Mouse (Mus musculus) spleen, adult 2 months (tissue): ENCODE measurements at regions not wholly inside any gene's neighbourhood (a gene's known extent, or its start where the extent isn't known, plus 50 kb on each side); places are given as distances from the start of the nearest gene placed in this dataset.
"Not testable (repeated sequence)": the region's sequence is repeated elsewhere in the genome, so short reads cannot be mapped to it uniquely, and the experiment has no call there.

Source experiments
- DNase-seq, 2 experiments: peaks; one replicate each; pipeline versions ENCODE4 v3.0.0 to v3.0.0-alpha.2; 2012 to 2021; ENCODE audit warnings: low spot score in 2 of 2, low read depth in 1 of 2
- H3K27ac ChIP-seq: fragments of 200-500 bp; 2 replicates; pipeline ENCODE4 v1.5.1; 2012; ENCODE audit warnings: low read length, inconsistent platforms; ENCODE audit not compliant: insufficient read depth
- H3K27me3 ChIP-seq: fragments of 200-500 bp; 2 replicates; pipeline ENCODE4 v1.6.1; 2012; ENCODE audit warnings: mild to moderate bottlenecking, moderate library complexity, low read length, inconsistent platforms; ENCODE audit not compliant: control insufficient read depth, insufficient read depth
- H3K36me3 ChIP-seq: fragments of 200-500 bp; 2 replicates; pipeline ENCODE4 v1.6.1; 2012; ENCODE audit warnings: mild to moderate bottlenecking, low read length, inconsistent platforms; ENCODE audit not compliant: control insufficient read depth, insufficient read depth
- H3K4me1 ChIP-seq: fragments of 200-500 bp; 2 replicates; pipeline ENCODE4 v1.6.1; 2011; ENCODE audit warnings: inconsistent platforms; ENCODE audit not compliant: control insufficient read depth, insufficient read depth, insufficient read length
- H3K4me3 ChIP-seq: fragments of 200-500 bp; 2 replicates; pipeline ENCODE4 v1.5.1; 2011; ENCODE audit warnings: mild to moderate bottlenecking, inconsistent platforms; ENCODE audit not compliant: insufficient read depth, insufficient read length; ENCODE audit errors: extremely low read depth
- CTCF ChIP-seq: fragments of 200-500 bp; IDR thresholded peaks from 2 replicates; pipeline ENCODE4 v1.5.1; 2011; ENCODE audit warnings: mild to moderate bottlenecking, inconsistent platforms; ENCODE audit not compliant: insufficient read depth, insufficient read length, insufficient replicate concordance; ENCODE audit errors: extremely low read depth
- POLR2A ChIP-seq: fragments of 200-500 bp; IDR thresholded peaks from 2 replicates; pipeline ENCODE4 v1.6.1; 2011; ENCODE audit warnings: low read depth, low read length, inconsistent platforms
- whole genome bisulfite sequencing: fragments of 180-500 bp; shearing (Covaris S2); methylation state at CpG from one replicate; pipeline ENCODE4 v1.1.7; 2018; 5-methylcytosine and 5-hydroxymethylcytosine counted together

DNA sequence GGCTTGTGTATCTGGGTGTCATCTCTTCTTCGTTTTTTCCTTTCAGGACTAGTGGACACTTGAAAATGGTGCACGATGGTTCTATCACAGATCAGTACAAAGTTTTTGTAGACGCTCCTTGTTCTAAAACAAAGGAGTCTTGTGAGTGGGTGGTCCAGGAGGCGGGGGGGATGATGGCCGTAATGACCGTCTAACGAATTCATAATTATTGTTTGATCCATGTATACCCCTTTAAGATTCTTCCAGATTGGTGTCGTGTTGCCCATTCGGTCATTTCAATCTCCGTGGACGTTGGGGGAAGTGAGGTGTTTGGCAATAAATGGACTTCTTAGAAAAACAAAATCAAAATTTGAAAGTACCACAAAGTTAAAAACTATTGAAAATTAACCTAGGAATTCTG lies 183.8 kb downstream of the Basp1 start:
- H3K4me3 ChIP-seq = no peak overlapping the region
- H3K4me1 ChIP-seq = peaks cover 2% of the 10 kb centered on the region
- no peak overlapping the region for H3K27ac ChIP-seq
- H3K27me3 ChIP-seq = no peaks in the 10 kb centered on the region
- WGBS = 91% methylated on average over 11 of the region's 11 CpGs
- no peak for DNase-seq
- no peak for TF ChIP-seq POLR2A
- TF ChIP-seq CTCF = no peak
- H3K36me3 ChIP-seq = no peaks in the 10 kb centered on the region

DNA sequence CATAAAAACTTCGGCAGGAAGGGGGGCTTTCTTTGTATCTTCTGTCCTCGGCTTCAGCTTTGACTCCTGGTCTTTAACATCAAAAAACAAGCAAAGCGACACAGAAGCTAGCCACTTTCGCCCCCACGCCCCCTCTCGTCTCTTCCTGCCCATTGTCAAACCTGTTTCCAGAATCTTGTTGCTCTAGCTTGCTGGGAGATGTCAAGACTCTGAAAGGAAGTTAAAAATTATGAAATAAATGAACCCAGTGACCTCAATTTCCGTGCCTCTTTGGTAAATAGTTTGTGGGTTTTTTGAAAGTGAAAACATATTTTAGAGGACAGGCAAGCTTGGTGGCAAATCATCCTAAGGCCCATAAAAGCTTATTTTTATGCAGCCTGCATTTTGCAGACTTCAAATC lies 186.1 kb downstream of the Basp1 start:
- no peaks in the 10 kb centered on the region for H3K36me3 ChIP-seq
- peak in 1 of 2 experiments; percentile 7 for DNase-seq
- no peaks in the 10 kb centered on the region for H3K27me3 ChIP-seq
- H3K4me3 ChIP-seq = no peak overlapping the region
- 0 out of 2 replicates have a peak overlapping the region, but pooled peaks have one; percentile 28 for H3K27ac ChIP-seq
- H3K4me1 ChIP-seq = peaks cover 2% of the 10 kb centered on the region
- WGBS = 4% methylated on average over 7 of the region's 7 CpGs
- TF ChIP-seq CTCF (no peak), POLR2A (no peak)

- H3K27me3 ChIP-seq = no peaks in the 10 kb centered on the region
- DNase-seq = no peak
- H3K27ac ChIP-seq = no peak overlapping the region
- no peak for TF ChIP-seq POLR2A
- no peak for TF ChIP-seq CTCF
- H3K36me3 ChIP-seq = no peaks in the 10 kb centered on the region
- peaks cover 2% of the 10 kb centered on the region for H3K4me1 ChIP-seq
- no peak overlapping the region for H3K4me3 ChIP-seq
- WGBS = 41% methylated on average over 3 of the region's 3 CpGs
These were observed 187.6 kb downstream of the Basp1 start for GRCm38 (mm10) chr15:25225936-25226335.

DNA sequence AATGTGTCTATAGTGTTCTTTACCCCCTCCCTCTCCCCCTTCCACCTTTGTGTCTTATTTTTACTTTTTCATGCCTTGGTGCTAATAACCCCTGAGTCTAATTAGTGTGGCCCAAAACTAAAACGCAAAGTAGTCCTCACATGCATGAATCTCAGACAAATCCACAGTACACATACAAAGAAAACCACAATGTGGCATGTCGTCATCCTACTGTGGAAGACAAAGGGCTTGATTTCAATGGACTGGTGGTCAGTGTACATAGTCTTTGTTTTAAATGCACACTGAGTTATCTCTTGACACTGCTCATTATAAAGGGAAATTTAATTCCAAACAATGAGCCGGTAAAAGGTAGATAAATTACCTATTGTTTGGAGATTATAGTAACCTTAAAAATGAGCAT lies 188.1 kb downstream of the Basp1 start:
- H3K4me3 ChIP-seq = no peak overlapping the region
- no peak overlapping the region for H3K27ac ChIP-seq
- H3K36me3 ChIP-seq = no peaks in the 10 kb centered on the region
- DNase-seq = no peak
- no peaks in the 10 kb centered on the region for H3K27me3 ChIP-seq
- H3K4me1 ChIP-seq = peaks cover 2% of the 10 kb centered on the region
- WGBS = 77% methylated on average over 3 of the region's 3 CpGs
- no peak for TF ChIP-seq POLR2A
- no peak for TF ChIP-seq CTCF

DNA sequence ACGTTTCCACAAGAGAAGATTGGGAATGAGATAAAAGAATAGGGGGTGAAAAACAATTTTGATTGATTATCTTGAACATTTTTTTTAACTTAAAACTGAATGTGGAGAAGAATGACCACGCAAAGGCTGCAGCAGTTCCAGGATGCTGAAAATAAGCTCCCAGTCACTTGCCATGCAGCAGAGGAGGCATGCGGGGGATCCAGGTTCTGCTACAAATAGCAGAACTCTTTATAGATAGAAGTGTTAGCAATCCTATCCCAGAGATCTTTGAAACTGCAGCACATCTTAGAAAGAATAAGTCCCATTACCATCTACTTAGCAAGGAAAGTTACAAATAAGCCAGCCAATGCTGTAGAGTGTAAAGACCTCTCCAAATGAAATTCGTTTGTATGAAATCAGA lies 191.8 kb downstream of the Basp1 start:
- Histone ChIP-seq H3K36me3 (no peaks in the 10 kb centered on the region), H3K27ac (no peak overlapping the region), H3K4me3 (no peak overlapping the region), H3K27me3 (no peaks in the 10 kb centered on the region), H3K4me1 (no peaks in the 10 kb centered on the region)
- TF ChIP-seq POLR2A = no peak
- no peak for TF ChIP-seq CTCF
- DNase-seq = no peak
- WGBS = 91% methylated on average over 4 of the region's 4 CpGs

DNA sequence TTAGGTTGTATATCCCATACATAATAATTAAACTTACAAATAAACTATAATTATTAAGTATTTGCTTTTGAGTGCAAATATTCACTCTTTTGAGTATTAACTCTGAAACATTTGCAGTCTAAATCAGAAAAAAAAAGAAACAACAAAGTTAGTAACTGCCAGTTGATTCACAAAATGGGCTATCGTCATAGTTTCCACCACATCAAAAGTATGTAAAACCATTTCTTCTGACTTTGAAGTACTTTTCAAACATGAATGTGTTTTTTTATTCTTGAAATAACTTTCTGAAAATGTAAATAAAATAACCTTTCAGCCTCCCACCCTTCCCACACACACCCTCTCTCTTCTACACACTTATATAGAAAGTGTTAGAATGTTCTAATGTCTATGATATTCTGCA lies 197.2 kb downstream of the Basp1 start:
- H3K27ac ChIP-seq = no peak overlapping the region
- DNase-seq = peak in 1 of 2 experiments; percentile 12
- H3K4me3 ChIP-seq = no peak overlapping the region
- no peaks in the 10 kb centered on the region for H3K27me3 ChIP-seq
- TF ChIP-seq POLR2A (no peak), CTCF (no peak)
- H3K36me3 ChIP-seq = no peaks in the 10 kb centered on the region
- no peaks in the 10 kb centered on the region for H3K4me1 ChIP-seq
- 35% methylated on average over 1 of the region's 1 CpGs for WGBS

DNA sequence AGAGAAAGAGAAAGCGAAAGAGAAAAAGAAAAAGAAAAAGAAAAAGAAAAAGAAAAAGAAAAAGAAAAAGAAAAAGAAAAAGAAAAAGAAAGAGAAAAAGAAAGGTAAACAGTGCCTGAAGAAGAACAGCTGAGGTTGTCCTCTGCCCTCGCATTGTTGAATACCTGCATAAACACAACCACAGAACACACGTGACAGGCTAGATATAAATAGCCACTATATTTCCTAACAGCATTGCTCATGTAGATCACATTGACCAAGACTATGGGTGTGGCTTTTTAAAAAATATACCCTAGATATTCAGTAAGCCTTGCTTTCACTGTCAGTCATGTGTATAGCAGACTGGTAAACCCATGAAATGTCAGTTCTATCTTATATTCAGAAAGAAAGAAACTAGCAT lies 211.5 kb downstream of the Basp1 start:
- 78% methylated on average over 3 of the region's 3 CpGs for WGBS
- TF ChIP-seq CTCF (no peak), POLR2A (no peak)
- H3K4me3 ChIP-seq = no peak overlapping the region

GRCm38 (mm10) chr15:25200249-25200648 lies 213.3 kb downstream of the Basp1 start:
- H3K4me3 ChIP-seq, H3K36me3 ChIP-seq, H3K27ac ChIP-seq, H3K27me3 ChIP-seq, DNase-seq, H3K4me1 ChIP-seq: not testable (repeated sequence)
- WGBS = 96% methylated on average over 22 of the region's 23 CpGs

More for the DNA sequence above, 211.5 kb downstream of the Basp1 start:
- no peak overlapping the region for H3K27ac ChIP-seq
- DNase-seq = no peak
- H3K36me3 ChIP-seq = no peaks in the 10 kb centered on the region
- no peaks in the 10 kb centered on the region for H3K4me1 ChIP-seq
- H3K27me3 ChIP-seq = no peaks in the 10 kb centered on the region
